Mouse (Mus musculus) testis, adult 2 months (tissue): ENCODE measurements around the gene Fam13a.

ENCODE experiments used
- CTCF ChIP-seq: fragments of 200-500 bp; IDR thresholded peaks from 2 replicates; pipeline ENCODE4 v1.5.1; 2012; ENCODE audit warnings: low read depth, mild to moderate bottlenecking, inconsistent platforms, low read length, moderate library complexity; ENCODE audit not compliant: control insufficient read depth, insufficient read depth, insufficient replicate concordance
- POLR2A ChIP-seq: fragments of 200-500 bp; IDR thresholded peaks from 2 replicates; pipeline ENCODE4 v1.6.1; 2012; ENCODE audit warnings: low read depth, mild to moderate bottlenecking, inconsistent platforms, low read length, moderate library complexity; ENCODE audit not compliant: control insufficient read depth

DNA sequence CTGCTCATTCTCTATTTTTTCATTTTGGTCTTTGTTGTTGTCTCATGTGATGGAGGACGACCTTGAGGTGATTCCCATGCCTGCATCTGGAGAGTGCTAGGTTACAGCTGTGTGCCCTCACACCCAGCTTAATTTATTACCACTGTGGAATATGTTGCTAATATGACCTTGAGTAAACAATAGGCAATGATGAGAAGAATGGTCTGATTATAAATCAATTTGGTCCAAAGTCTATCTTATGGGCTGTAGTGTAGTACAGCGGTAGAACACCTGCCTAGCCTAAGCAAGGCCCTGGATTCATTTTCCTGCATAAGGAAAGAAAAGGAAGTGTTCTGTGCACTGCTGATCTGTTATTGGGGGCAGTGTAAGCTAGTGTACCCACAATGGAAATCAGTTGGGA is 49.9 kb downstream of the Fam13a start:
- TF ChIP-seq CTCF (no peak), POLR2A (no peak)
